Mouse (Mus musculus): ENCODE data around the gene Phyh. TPM values are rescaled to one million over a fixed set of nuclear protein-coding genes. Genes with fewer than 3 reads are reported as not detected.

Gene Phyh
- polyA plus RNA-seq, 2 experiments, result 31.0 to 46.0 TPM

DNA sequence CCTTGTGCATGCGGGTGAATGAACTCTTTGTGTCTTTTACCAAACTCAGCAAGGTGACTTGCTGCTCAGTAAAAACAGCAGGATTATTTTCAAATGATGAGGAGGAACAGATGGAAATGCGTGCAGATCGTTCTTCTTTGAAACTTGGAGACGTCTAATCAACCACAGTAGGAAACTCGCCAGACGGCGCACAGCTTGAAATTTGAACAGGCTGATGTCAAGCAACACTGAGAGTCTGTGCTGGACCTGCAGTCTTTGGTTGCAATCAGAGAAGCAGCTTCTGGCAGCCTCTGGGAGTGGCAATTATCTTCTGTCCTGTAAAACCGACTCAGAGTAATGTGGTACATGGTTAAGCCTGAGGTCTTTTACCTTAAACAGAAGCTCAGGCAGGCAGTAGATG is 59.3 kb downstream of the Phyh start:
- peaks cover 16% of the 10 kb centered on the region for H3K4me1 ChIP-seq (ENCODE audit: control insufficient read depth, insufficient read depth, low read length)
- no peak overlapping the region for H3K4me2 ChIP-seq (replicated peaks; ENCODE audit: low read depth, low read length, severe bottlenecking)
- H3K27me3 ChIP-seq (ENCODE audit: control insufficient read depth, insufficient read depth, low read length), result no peaks in the 10 kb centered on the region
- no peaks in the 10 kb centered on the region for H3K9me3 ChIP-seq (ENCODE audit: control insufficient read depth, low read length)
- no peak for TF ChIP-seq POLR2A (IDR thresholded peaks at IDR 0.05; ENCODE audit: borderline replicate concordance, extremely low read depth, insufficient read depth, insufficient read length)
- H3K36me3 ChIP-seq (ENCODE audit: control insufficient read depth, insufficient read depth, low read length), result no peaks in the 10 kb centered on the region
- H3K9ac ChIP-seq (ENCODE audit: low read depth, low read length, severe bottlenecking), result no peak overlapping the region
- H3K4me3 ChIP-seq (replicated peaks; ENCODE audit: low read length), result no peak overlapping the region
- DNase-seq (ENCODE audit: low spot score), result peak; percentile 27
- H3K27ac ChIP-seq (replicated peaks; ENCODE audit: low read depth, low read length), result 0 out of 2 replicates have a peak overlapping the region, but pooled peaks have one; percentile 14
- no peak for ATAC-seq (ENCODE audit: low FRiP score, low read depth)
- WGBS, result 9% methylated on average over 8 of the region's 8 CpGs

DNA sequence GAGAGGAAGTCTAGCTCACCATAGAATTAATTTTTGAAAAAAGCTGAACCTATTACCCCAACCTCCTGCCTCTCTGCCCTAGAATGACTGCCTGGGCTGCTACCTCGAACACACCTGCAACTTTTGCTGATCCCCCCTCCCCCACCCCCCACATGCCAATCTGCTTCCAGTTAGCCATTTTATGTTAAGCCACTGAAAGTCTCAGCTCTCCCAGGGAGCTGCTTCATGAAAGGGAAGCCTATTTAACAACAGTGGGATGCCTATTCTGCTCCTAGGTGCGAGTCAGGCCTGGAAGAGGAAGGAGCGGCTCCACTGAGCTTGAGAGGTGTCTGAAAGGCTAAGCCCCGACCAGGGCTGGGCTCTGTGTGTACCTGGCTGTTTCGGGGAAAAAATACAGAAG is 65.2 kb downstream of the Phyh start:
- 14% methylated on average over 5 of the region's 5 CpGs for WGBS
- no peaks in the 10 kb centered on the region for H3K36me3 ChIP-seq (ENCODE audit: control insufficient read depth, insufficient read depth, low read length)
- H3K27me3 ChIP-seq (ENCODE audit: control insufficient read depth, insufficient read depth, low read length), result no peaks in the 10 kb centered on the region
- no peaks in the 10 kb centered on the region for H3K9me3 ChIP-seq (ENCODE audit: control insufficient read depth, low read length)
- TF ChIP-seq POLR2A (IDR thresholded peaks at IDR 0.05; ENCODE audit: borderline replicate concordance, extremely low read depth, insufficient read depth, insufficient read length), result no peak
- H3K4me3 ChIP-seq (replicated peaks; ENCODE audit: low read length), result no peak overlapping the region
- H3K4me2 ChIP-seq (replicated peaks; ENCODE audit: low read depth, low read length, severe bottlenecking), result no peak overlapping the region
- ATAC-seq (ENCODE audit: low FRiP score, low read depth) (no peak), DNase-seq (ENCODE audit: low spot score) (no peak)
- H3K4me1 ChIP-seq (ENCODE audit: control insufficient read depth, insufficient read depth, low read length), result peaks cover under 1% of the 10 kb centered on the region; the same call in 1 of the 2 replicates
- H3K9ac ChIP-seq (ENCODE audit: low read depth, low read length, severe bottlenecking), result no peak overlapping the region
- H3K27ac ChIP-seq (replicated peaks; ENCODE audit: low read depth, low read length), result no peak overlapping the region

DNA sequence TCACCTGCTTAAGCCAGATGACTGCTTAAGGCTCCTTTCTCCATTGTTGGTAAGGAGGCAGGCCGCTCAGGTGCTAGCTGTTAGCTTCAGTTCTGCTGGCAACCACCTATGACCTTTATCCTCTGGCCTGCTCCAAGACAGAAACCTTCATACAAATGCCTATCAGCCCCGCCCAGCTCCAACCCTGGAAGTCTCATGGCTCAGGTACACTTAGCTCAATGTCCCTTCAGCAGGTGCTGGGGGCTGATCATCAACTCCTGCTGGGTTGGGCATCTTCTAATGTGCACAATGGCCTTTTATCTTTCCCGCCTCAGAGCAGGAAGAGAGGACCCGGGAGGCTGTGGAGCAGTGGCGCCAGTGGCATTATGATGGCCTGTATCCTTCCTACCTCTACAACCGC is 66.2 kb downstream of the Phyh start:
- Histone ChIP-seq H3K36me3 (ENCODE audit: control insufficient read depth, insufficient read depth, low read length) (no peaks in the 10 kb centered on the region), H3K4me3 (replicated peaks; ENCODE audit: low read length) (no peak overlapping the region), H3K27ac (replicated peaks; ENCODE audit: low read depth, low read length) (no peak overlapping the region), H3K4me1 (ENCODE audit: control insufficient read depth, insufficient read depth, low read length) (no peaks in the 10 kb centered on the region), H3K9me3 (ENCODE audit: control insufficient read depth, low read length) (no peaks in the 10 kb centered on the region), H3K27me3 (ENCODE audit: control insufficient read depth, insufficient read depth, low read length) (no peaks in the 10 kb centered on the region), H3K9ac (ENCODE audit: low read depth, low read length, severe bottlenecking) (no peak overlapping the region), H3K4me2 (replicated peaks; ENCODE audit: low read depth, low read length, severe bottlenecking) (no peak overlapping the region)
- WGBS, result 67% methylated on average over 6 of the region's 6 CpGs
- DNase-seq (ENCODE audit: low spot score), result no peak
- no peak for ATAC-seq (ENCODE audit: low FRiP score, low read depth)
- TF ChIP-seq POLR2A (IDR thresholded peaks at IDR 0.05; ENCODE audit: borderline replicate concordance, extremely low read depth, insufficient read depth, insufficient read length), result no peak

DNA sequence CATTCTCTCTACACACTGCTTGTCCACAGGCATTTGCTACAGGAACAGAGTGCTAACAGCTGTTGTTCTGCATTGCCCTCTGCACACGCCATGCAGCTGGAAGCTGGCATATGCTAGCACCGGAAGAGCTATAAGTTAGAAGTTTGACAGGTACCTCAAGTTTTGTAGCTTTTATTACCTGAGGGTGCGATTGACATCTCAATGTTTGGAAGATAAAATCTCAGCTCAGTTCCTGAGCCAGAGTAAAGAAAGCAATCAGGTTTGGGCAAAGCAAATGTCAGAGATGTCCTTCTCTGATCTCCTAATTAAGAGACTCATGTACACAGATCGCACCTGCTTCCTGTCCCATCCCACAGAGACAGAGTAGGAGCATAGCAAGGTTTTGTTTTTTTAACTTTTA is 68.0 kb downstream of the Phyh start:
- no peak overlapping the region for H3K9ac ChIP-seq (ENCODE audit: low read depth, low read length, severe bottlenecking)
- H3K4me2 ChIP-seq (replicated peaks; ENCODE audit: low read depth, low read length, severe bottlenecking), result no peak overlapping the region
- 58% methylated on average over 4 of the region's 4 CpGs for WGBS
- H3K9me3 ChIP-seq (ENCODE audit: control insufficient read depth, low read length), result no peaks in the 10 kb centered on the region
- ATAC-seq (ENCODE audit: low FRiP score, low read depth), result no peak
- no peak for DNase-seq (ENCODE audit: low spot score)
- H3K36me3 ChIP-seq (ENCODE audit: control insufficient read depth, insufficient read depth, low read length), result peaks cover 12% of the 10 kb centered on the region
- no peaks in the 10 kb centered on the region for H3K4me1 ChIP-seq (ENCODE audit: control insufficient read depth, insufficient read depth, low read length)
- no peaks in the 10 kb centered on the region for H3K27me3 ChIP-seq (ENCODE audit: control insufficient read depth, insufficient read depth, low read length)
- TF ChIP-seq POLR2A (IDR thresholded peaks at IDR 0.05; ENCODE audit: borderline replicate concordance, extremely low read depth, insufficient read depth, insufficient read length), result no peak
- H3K4me3 ChIP-seq (replicated peaks; ENCODE audit: low read length), result no peak overlapping the region
- no peak overlapping the region for H3K27ac ChIP-seq (replicated peaks; ENCODE audit: low read depth, low read length)

DNA sequence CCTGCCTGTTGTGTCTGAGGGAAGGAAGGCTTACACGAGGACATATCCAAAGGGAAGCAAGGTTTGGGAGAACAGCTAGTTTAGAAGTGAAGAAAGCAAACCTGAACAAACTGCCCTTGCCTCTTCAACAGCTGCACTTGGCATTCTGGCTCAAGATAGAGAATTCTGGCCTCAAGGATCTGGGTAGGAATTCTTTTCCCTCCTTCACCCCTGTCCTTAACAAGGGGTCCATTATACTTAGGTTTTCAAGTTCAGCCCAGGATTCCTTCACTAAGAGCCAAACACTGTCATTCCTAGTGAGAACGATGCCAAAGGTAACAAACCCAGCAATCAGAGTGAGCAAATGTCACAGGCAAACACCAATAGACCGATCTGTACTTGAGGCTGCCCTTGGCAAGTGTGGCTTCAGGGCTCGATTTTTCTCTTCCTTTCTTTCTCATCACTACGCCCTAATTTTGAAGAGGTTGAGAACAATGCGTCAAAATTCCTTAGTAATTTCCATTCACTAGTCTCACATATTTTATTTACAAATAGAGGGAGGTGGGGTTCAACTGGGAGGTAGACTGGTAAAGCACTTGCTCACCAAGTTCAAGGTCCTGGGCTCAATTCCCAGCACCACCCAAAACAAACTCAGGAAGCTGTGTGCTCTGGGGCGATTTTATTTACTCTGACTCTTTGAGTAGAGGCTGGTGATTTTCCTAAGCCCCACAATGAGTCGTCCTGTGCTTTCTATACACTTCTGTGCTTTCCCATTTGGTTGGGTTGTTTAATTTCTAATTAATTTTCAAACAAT is 68.8 kb downstream of the Phyh start:
- peaks cover 15% of the 10 kb centered on the region for H3K36me3 ChIP-seq (ENCODE audit: control insufficient read depth, insufficient read depth, low read length)
- H3K27ac ChIP-seq (replicated peaks; ENCODE audit: low read depth, low read length), result no peak overlapping the region
- no peak overlapping the region for H3K4me3 ChIP-seq (replicated peaks; ENCODE audit: low read length)
- H3K4me1 ChIP-seq (ENCODE audit: control insufficient read depth, insufficient read depth, low read length), result no peaks in the 10 kb centered on the region
- ATAC-seq (ENCODE audit: low FRiP score, low read depth) (no peak), DNase-seq (ENCODE audit: low spot score) (no peak)
- no peak overlapping the region for H3K4me2 ChIP-seq (replicated peaks; ENCODE audit: low read depth, low read length, severe bottlenecking)
- H3K9me3 ChIP-seq (ENCODE audit: control insufficient read depth, low read length), result no peaks in the 10 kb centered on the region
- no peak for TF ChIP-seq POLR2A (IDR thresholded peaks at IDR 0.05; ENCODE audit: borderline replicate concordance, extremely low read depth, insufficient read depth, insufficient read length)
- no peak overlapping the region for H3K9ac ChIP-seq (ENCODE audit: low read depth, low read length, severe bottlenecking)
- no peaks in the 10 kb centered on the region for H3K27me3 ChIP-seq (ENCODE audit: control insufficient read depth, insufficient read depth, low read length)
- 73% methylated on average over 8 of the region's 8 CpGs for WGBS

Other genes with a start within 250 kb of the Phyh start
- 1.1 and 1.6 TPM in 2 replicates for gene Bend7, start 201.2 kb upstream of the Phyh start, polyA plus RNA-seq (2012; rRNA removed)
- gene Bend7, start 201.2 kb upstream of the Phyh start, polyA plus RNA-seq (2014; fragmentation: Nextera tagmentation; extraction: Ambion mirVana), result 1.5 and 1.7 TPM in 2 replicates
- gene Sephs1, start 37.5 kb upstream of the Phyh start, polyA plus RNA-seq (2012; rRNA removed), result 75.7 and 78.8 TPM in 2 replicates
- 91.1 and 97.8 TPM in 2 replicates for gene Sephs1, start 37.5 kb upstream of the Phyh start, polyA plus RNA-seq (2014; fragmentation: Nextera tagmentation; extraction: Ambion mirVana)
- 7.7 and 9.9 TPM in 2 replicates for gene Ucma, start 57.1 kb downstream of the Phyh start, polyA plus RNA-seq (2012; rRNA removed)
- 3.3 and 4.2 TPM in 2 replicates for gene Ucma, start 57.1 kb downstream of the Phyh start, polyA plus RNA-seq (2014; fragmentation: Nextera tagmentation; extraction: Ambion mirVana)
- 22.8 and 25.5 TPM in 2 replicates for gene Mcm10, start 93.8 kb downstream of the Phyh start, polyA plus RNA-seq (2012; rRNA removed)
- 22.2 and 24.9 TPM in 2 replicates for gene Mcm10, start 93.8 kb downstream of the Phyh start, polyA plus RNA-seq (2014; fragmentation: Nextera tagmentation; extraction: Ambion mirVana)
- 2.1 and 3.0 TPM in 2 replicates for gene Optn, start 145.0 kb downstream of the Phyh start, polyA plus RNA-seq (2012; rRNA removed)
- 4.8 and 5.0 TPM in 2 replicates for gene Optn, start 145.0 kb downstream of the Phyh start, polyA plus RNA-seq (2014; fragmentation: Nextera tagmentation; extraction: Ambion mirVana)
- 11.5 and 12.8 TPM in 2 replicates for gene Ccdc3, start 218.8 kb downstream of the Phyh start, polyA plus RNA-seq (2012; rRNA removed)
- gene Ccdc3, start 218.8 kb downstream of the Phyh start, polyA plus RNA-seq (2014; fragmentation: Nextera tagmentation; extraction: Ambion mirVana), result 15.4 and 16.0 TPM in 2 replicates

Measured in limb, embryonic 14.5 days (tissue).